Comparison of ENCODE assay signal across 9 mouse cellular contexts in genomic region chr19:28967652-28968051, GRCm38 (mm10). TPM values are rescaled to one million over a fixed set of nuclear protein-coding genes. Genes with fewer than 3 reads are reported as not detected.
A peak's percentile ranks its signal among the peaks of the same experiment; 100 is the strongest.
DNase-seq lines count a peak whose midpoint lies in the region; ATAC-seq and TF ChIP-seq lines count a peak whose summit lies in the region.
"Had no signal": no experiment of that assay in that cellular context is flagged by ENCODE, and none has a peak within 500 bp of the region (broad histone marks: within the 10 kb centered on the region; RNA-seq: fewer than 3 reads in every experiment).

Gene 4430402I18Rik (minus strand): TSS chr19:28967800.

- DNase-seq in kidney, postnatal 0 days (ENCODE audit: low spot score) = peak; percentile 35
- DNase-seq in kidney, adult 9 months = no peak
- peak; percentile 47 for DNase-seq in forebrain, postnatal 0 days
- DNase-seq in left cerebral cortex, postnatal 10 days (ENCODE audit: extremely low spot score in 1 of 2, low spot score in 2 of 2) = peak; percentile 27 to 51
- no peak for DNase-seq in urinary bladder, postnatal 14 days (ENCODE audit: low spot score)
- DNase-seq in layer of hippocampus, adult 8-10 months (ENCODE audit: low spot score in 2 of 2) = no peak
- no peak for DNase-seq in thymus, postnatal 14 days

- H3K4me3 ChIP-seq in kidney, postnatal 0 days (replicated peaks; ENCODE audit: low read depth, low read length) = no peak within 1 kb of the TSS
- H3K4me3 ChIP-seq in forebrain, postnatal 0 days (ENCODE audit: low read depth, low read length) = peak within 1 kb of the TSS; percentile 12; the same call in 1 of the 2 replicates
- H3K4me3 ChIP-seq in neural tube, embryonic 12.5 days = no peak within 1 kb of the TSS
- H3K4me3 ChIP-seq: erythroblast, embryonic 14.5 days had no signal

- intact Hi-C loops in left cerebral cortex, postnatal 10 days (cut with DNase I) = no loop called here

- H3K4me2 ChIP-seq in kidney, postnatal 0 days (ENCODE audit: low read length) = no peak within 1 kb of the TSS
- peak within 1 kb of the TSS; percentile 29 for H3K4me2 ChIP-seq in forebrain, postnatal 0 days (ENCODE audit: low read depth)
- peak within 1 kb of the TSS; percentile 37 for H3K4me2 ChIP-seq in neural tube, embryonic 12.5 days (replicated peaks)

- ATAC-seq in kidney, postnatal 0 days (replicated peaks; ENCODE audit: low FRiP score, low read depth) = no peak
- peak; percentile 54 for ATAC-seq in forebrain, postnatal 0 days
- ATAC-seq in neural tube, embryonic 12.5 days (ENCODE audit: low FRiP score, low read depth) = no peak

- no peaks in the 10 kb centered on the region for H3K27me3 ChIP-seq in kidney, postnatal 0 days (ENCODE audit: insufficient read depth, low read length)
- no peaks in the 10 kb centered on the region for H3K27me3 ChIP-seq in forebrain, postnatal 0 days (ENCODE audit: insufficient read depth, low read length)
- H3K27me3 ChIP-seq in neural tube, embryonic 12.5 days (replicated peaks) = no peaks in the 10 kb centered on the region; the same call in 1 of the 2 replicates

- 14% methylated on average over 11 of the region's 11 CpGs for WGBS in kidney, postnatal 0 days
- WGBS in forebrain, postnatal 0 days = 4% methylated on average over 11 of the region's 11 CpGs
- WGBS in neural tube, embryonic 12.5 days = 9% methylated on average over 11 of the region's 11 CpGs

- TF ChIP-seq CTCF in kidney, postnatal 0 days (IDR thresholded peaks at IDR 0.05; ENCODE audit: low read depth) = no peak
- TF ChIP-seq CTCF in forebrain, postnatal 0 days (IDR thresholded peaks at IDR 0.05; ENCODE audit: low read depth) = no peak

- no peaks in the 10 kb centered on the region for H3K36me3 ChIP-seq in kidney, postnatal 0 days (ENCODE audit: insufficient read depth, low read length)
- H3K36me3 ChIP-seq in forebrain, postnatal 0 days (ENCODE audit: insufficient read depth) = no peaks in the 10 kb centered on the region
- no peaks in the 10 kb centered on the region for H3K36me3 ChIP-seq in neural tube, embryonic 12.5 days

- peaks cover 9% of the 10 kb centered on the region for H3K4me1 ChIP-seq in kidney, postnatal 0 days (replicated peaks; ENCODE audit: insufficient read depth, low read length)
- peaks cover 6% of the 10 kb centered on the region for H3K4me1 ChIP-seq in forebrain, postnatal 0 days (ENCODE audit: insufficient read depth)
- peaks cover 11% of the 10 kb centered on the region for H3K4me1 ChIP-seq in neural tube, embryonic 12.5 days

- H3K27ac ChIP-seq in kidney, postnatal 0 days = no peak within 1 kb of the TSS
- H3K27ac ChIP-seq in forebrain, postnatal 0 days (ENCODE audit: low read depth, low read length) = no peak within 1 kb of the TSS
- H3K27ac ChIP-seq in neural tube, embryonic 12.5 days = no peak within 1 kb of the TSS

- H3K9me3 ChIP-seq in kidney, postnatal 0 days (replicated peaks; ENCODE audit: low read length) = no peaks in the 10 kb centered on the region
- H3K9me3 ChIP-seq in forebrain, postnatal 0 days (ENCODE audit: low read length) = no peaks in the 10 kb centered on the region
- no peaks in the 10 kb centered on the region for H3K9me3 ChIP-seq in neural tube, embryonic 12.5 days

- no peak within 1 kb of the TSS for H3K9ac ChIP-seq in kidney, postnatal 0 days (ENCODE audit: low read depth, low read length)
- peak within 1 kb of the TSS; percentile 10; the same call in 1 of the 2 replicates for H3K9ac ChIP-seq in forebrain, postnatal 0 days
- no peak within 1 kb of the TSS for H3K9ac ChIP-seq in neural tube, embryonic 12.5 days

RNA-seq across cellular contexts. Expression of gene 4430402I18Rik, which starts in this region (rescaled TPM):
- polyA plus RNA-seq in kidney, postnatal 0 days (2015; fragmentation: Nextera tagmentation; extraction: Ambion mirVana) = 9.0 and 10.3 TPM in 2 replicates
- total RNA-seq in forebrain, postnatal 0 days (2014; rRNA removed) = 1.9 and 2.1 TPM in 2 replicates
- 4.1 and 4.7 TPM in 2 replicates for polyA plus RNA-seq in forebrain, postnatal 0 days (2015; fragmentation: Nextera tagmentation; extraction: Ambion mirVana)
- 1 to 10 TPM; 5.1 to 7.1 TPM for total RNA-seq in left cerebral cortex, postnatal 10 days (2021)
- polyA plus RNA-seq in neural tube, embryonic 12.5 days (2016; fragmentation: Nextera tagmentation; extraction: Ambion mirVana) = 0.33 and 0.39 TPM in 2 replicates
- 10 to 100 TPM in 1 of 4 experiments, 1 to 10 TPM in 3; 4.8 to 11.1 (median 6.9) TPM for total RNA-seq in layer of hippocampus, adult 8-10 months (2022)
- polyA plus RNA-seq: erythroblast, embryonic 14.5 days had no signal

Comparison
In these comparisons a context has a peak if more than half of its experiments do, and no peak if none do; other contexts are left out.
1. DNase-seq: peak in kidney, postnatal 0 days (single experiment), forebrain, postnatal 0 days (single experiment) and left cerebral cortex, postnatal 10 days (2 of 2); none in kidney, adult 9 months (single experiment), urinary bladder, postnatal 14 days (single experiment), layer of hippocampus, adult 8-10 months (0 of 2) and thymus, postnatal 14 days (single experiment).